Mouse (Mus musculus): ENCODE results near the gene Hacd2.

The Hacd2 gene

GRCm38 (mm10) chr16:35054432-35055193 is 32.4 kb downstream of the Hacd2 start:
- DNase-seq (ENCODE audit: low read depth, low spot score): no peak

GRCm38 (mm10) chr16:35055194-35055506 is 32.9 kb downstream of the Hacd2 start:
- no peak for DNase-seq (ENCODE audit: low read depth, low spot score)

- no peak for DNase-seq (ENCODE audit: low read depth, low spot score)
Observed at GRCm38 (mm10) chr16:35055861-35056260, 33.6 kb downstream of the Hacd2 start.

- no peak for DNase-seq (ENCODE audit: low read depth, low spot score)
Observed at GRCm38 (mm10) chr16:35056306-35056705, 34.1 kb downstream of the Hacd2 start.

- no peak for DNase-seq (ENCODE audit: low read depth, low spot score)
Observed at GRCm38 (mm10) chr16:35056786-35057185, 34.6 kb downstream of the Hacd2 start.

- DNase-seq (ENCODE audit: low read depth, low spot score): no peak
Observed at GRCm38 (mm10) chr16:35061017-35061416, 38.8 kb downstream of the Hacd2 start.

- DNase-seq (ENCODE audit: low read depth, low spot score): no peak
Observed at GRCm38 (mm10) chr16:35065724-35066123, 43.5 kb downstream of the Hacd2 start.

- DNase-seq (ENCODE audit: low read depth, low spot score): no peak
Observed at GRCm38 (mm10) chr16:35067095-35067494, 44.9 kb downstream of the Hacd2 start.

GRCm38 (mm10) chr16:35067631-35068030 is 45.4 kb downstream of the Hacd2 start:
- no peak for DNase-seq (ENCODE audit: low read depth, low spot score)

- DNase-seq (ENCODE audit: low read depth, low spot score): no peak
Observed at GRCm38 (mm10) chr16:35068886-35069285, 46.7 kb downstream of the Hacd2 start.

GRCm38 (mm10) chr16:35074436-35074835 is 52.2 kb downstream of the Hacd2 start:
- no peak for DNase-seq (ENCODE audit: low read depth, low spot score)

GRCm38 (mm10) chr16:35075643-35076042 is 53.4 kb downstream of the Hacd2 start:
- no peak for DNase-seq (ENCODE audit: low read depth, low spot score)

- no peak for DNase-seq (ENCODE audit: low read depth, low spot score)
Observed at GRCm38 (mm10) chr16:35093500-35093899, 71.3 kb downstream of the Hacd2 start.

GRCm38 (mm10) chr16:35097870-35098530 is 75.8 kb downstream of the Hacd2 start:
- DNase-seq (ENCODE audit: low read depth, low spot score): no peak

GRCm38 (mm10) chr16:35101751-35102420 is 79.7 kb downstream of the Hacd2 start:
- no peak for DNase-seq (ENCODE audit: low read depth, low spot score)

GRCm38 (mm10) chr16:35102866-35103620 is 80.8 kb downstream of the Hacd2 start:
- no peak for DNase-seq (ENCODE audit: low read depth, low spot score)

GRCm38 (mm10) chr16:35107985-35108384 is 85.8 kb downstream of the Hacd2 start:
- no peak for DNase-seq (ENCODE audit: low read depth, low spot score)

GRCm38 (mm10) chr16:35109156-35109555 is 86.9 kb downstream of the Hacd2 start:
- DNase-seq (ENCODE audit: low read depth, low spot score): no peak

- DNase-seq (ENCODE audit: low read depth, low spot score): no peak
Observed at GRCm38 (mm10) chr16:35109656-35110291, 87.5 kb downstream of the Hacd2 start.

GRCm38 (mm10) chr16:35110410-35111142 is 88.3 kb downstream of the Hacd2 start:
- peak; percentile 47 for DNase-seq (ENCODE audit: low read depth, low spot score)

GRCm38 (mm10) chr16:35111143-35111620 is 89.0 kb downstream of the Hacd2 start:
- DNase-seq (ENCODE audit: low read depth, low spot score): no peak
